Mouse (Mus musculus) bone marrow, adult 2 months (tissue): ENCODE measurements around the gene Gm9857.

Source experiments
- CTCF ChIP-seq: fragments of 200-500 bp; IDR thresholded peaks from 2 replicates; pipeline ENCODE4 v1.5.1; 2011; ENCODE audit warnings: low read length, control low read depth; ENCODE audit not compliant: control insufficient read depth, insufficient read depth
- POLR2A ChIP-seq: fragments of 200-500 bp; IDR thresholded peaks from 2 replicates; pipeline ENCODE4 v1.6.1; 2011; ENCODE audit warnings: low read depth, mild to moderate bottlenecking, control low read depth, low read length, borderline replicate concordance; ENCODE audit not compliant: control insufficient read depth

DNA sequence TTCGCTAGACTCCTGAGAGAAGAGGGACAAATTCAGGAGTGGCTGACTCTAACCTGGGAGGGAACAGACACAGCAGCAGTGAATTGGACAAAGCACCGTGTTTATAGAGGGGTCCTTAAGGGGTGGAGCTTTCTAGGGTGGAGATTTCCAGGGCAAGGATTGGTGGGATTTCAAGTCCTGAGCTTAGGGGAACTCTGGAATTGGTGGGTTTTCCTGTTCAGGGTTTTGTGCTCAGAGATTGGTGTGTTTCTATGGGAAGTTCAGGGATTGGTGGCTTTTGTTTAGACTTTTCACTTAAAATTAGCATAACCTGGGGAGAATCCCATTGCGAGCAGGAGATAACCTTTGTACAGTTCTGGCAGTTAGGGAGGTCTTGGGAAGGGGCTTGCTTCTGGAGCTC, 22.3 kb downstream of the Gm9857 start:
- TF ChIP-seq CTCF (no peak), POLR2A (no peak)
